Mouse (Mus musculus): Measurements from ENCODE around the gene Hps3. TPM values are rescaled to one million over a fixed set of nuclear protein-coding genes. Genes with fewer than 3 reads are reported as not detected.

Hps3 gene
- total and polyA plus RNA-seq, 3 experiments, result 7.0 to 10.5 TPM; not detected in 1

DNA sequence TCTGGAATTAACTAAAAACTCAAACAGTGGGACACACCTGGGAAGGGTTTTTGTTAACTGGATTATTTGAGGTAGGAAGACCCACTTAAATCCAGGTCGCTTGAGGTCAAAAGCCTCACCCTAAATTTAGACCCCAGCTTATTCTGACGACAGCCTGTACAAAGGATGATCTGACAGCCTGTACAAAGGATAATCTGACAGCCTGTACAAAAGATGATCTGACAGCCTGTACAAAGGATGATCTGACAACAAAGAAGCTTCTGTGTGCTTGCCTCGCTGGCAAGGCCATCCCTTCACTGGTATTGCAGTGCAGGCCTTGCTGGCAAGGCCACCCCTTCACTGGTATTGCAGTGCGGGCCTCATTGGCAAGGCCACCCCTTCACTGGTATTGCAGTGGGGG is 34.3 kb downstream of the Hps3 start:
- no peaks in the 10 kb centered on the region for H3K79me2 ChIP-seq (ENCODE audit: control insufficient read depth, insufficient read depth, low read length, poor library complexity)
- no peak overlapping the region for H3K9ac ChIP-seq (ENCODE audit: control insufficient read depth, low read depth, low read length, poor library complexity, severe bottlenecking)
- no peak overlapping the region for H3K27ac ChIP-seq (ENCODE audit: control insufficient read depth, low read depth, low read length)
- no peaks in the 10 kb centered on the region for H3K4me1 ChIP-seq (ENCODE audit: control insufficient read depth in 1 of 2, insufficient read depth in 2 of 2, low read length in 2 of 2)
- no peaks in the 10 kb centered on the region for H3K9me3 ChIP-seq (replicated peaks; ENCODE audit: insufficient read depth, low read length)
- TF ChIP-seq MXI1 (IDR thresholded peaks at IDR 0.05; ENCODE audit: low read depth, low read length) (no peak), CHD2 (IDR thresholded peaks at IDR 0.05; ENCODE audit: low read length) (no peak), ZNF384 (IDR thresholded peaks at IDR 0.05; ENCODE audit: low read depth, low read length) (no peak), RCOR1 (IDR thresholded peaks at IDR 0.05; ENCODE audit: low read depth, low read length) (no peak), ETS1 (IDR thresholded peaks at IDR 0.05; ENCODE audit: low read depth, low read length) (no peak), SMC3 (IDR thresholded peaks at IDR 0.05; ENCODE audit: low read depth, low read length) (no peak), USF1 (IDR thresholded peaks at IDR 0.05; ENCODE audit: low read depth, low read length) (no peak), ELF1 (IDR thresholded peaks at IDR 0.05; ENCODE audit: low read depth, low read length) (no peak), POLR2AphosphoS2 (IDR thresholded peaks at IDR 0.05; ENCODE audit: low read length) (no peak), ZKSCAN1 (IDR thresholded peaks at IDR 0.05; ENCODE audit: low read depth, low read length) (no peak), USF2 (IDR thresholded peaks at IDR 0.05; ENCODE audit: borderline replicate concordance in 1 of 2, insufficient read depth in 1 of 2, low read depth in 1 of 2, low read length in 2 of 2) (no peak), NRF1 (IDR thresholded peaks at IDR 0.05; ENCODE audit: insufficient read depth, low read depth, low read length, poor library complexity, severe bottlenecking) (no peak), MEF2A (IDR thresholded peaks at IDR 0.05; ENCODE audit: extremely low read depth, insufficient replicate concordance, low read depth, low read length, poor library complexity, severe bottlenecking) (no peak), GATA1 (IDR thresholded peaks at IDR 0.05; ENCODE audit: low read depth, low read length) (no peak), NELFE (IDR thresholded peaks at IDR 0.05; ENCODE audit: low read depth, low read length) (no peak), MYB (IDR thresholded peaks at IDR 0.05; ENCODE audit: low read depth, low read length) (no peak), EP300 (IDR thresholded peaks at IDR 0.05; ENCODE audit: low read depth in 1 of 2, low read length in 2 of 2) (no peak)
- H3K27me3 ChIP-seq (ENCODE audit: control insufficient read depth in 1 of 2, insufficient read depth in 2 of 2, low read length in 2 of 2), result no peaks in the 10 kb centered on the region
- no peak for DNase-seq (ENCODE audit: low read depth, low spot score)
- peaks cover 0 to 4% of the 10 kb centered on the region in 2 experiments; a peak in 2 of 4 replicates for H3K36me3 ChIP-seq (ENCODE audit: control insufficient read depth in 1 of 2, insufficient read depth in 2 of 2, low read length in 2 of 2)
- no peak overlapping the region for H3K4me3 ChIP-seq (ENCODE audit: control insufficient read depth in 1 of 2, insufficient read depth in 1 of 2, low read depth in 2 of 2, low read length in 2 of 2)

DNA sequence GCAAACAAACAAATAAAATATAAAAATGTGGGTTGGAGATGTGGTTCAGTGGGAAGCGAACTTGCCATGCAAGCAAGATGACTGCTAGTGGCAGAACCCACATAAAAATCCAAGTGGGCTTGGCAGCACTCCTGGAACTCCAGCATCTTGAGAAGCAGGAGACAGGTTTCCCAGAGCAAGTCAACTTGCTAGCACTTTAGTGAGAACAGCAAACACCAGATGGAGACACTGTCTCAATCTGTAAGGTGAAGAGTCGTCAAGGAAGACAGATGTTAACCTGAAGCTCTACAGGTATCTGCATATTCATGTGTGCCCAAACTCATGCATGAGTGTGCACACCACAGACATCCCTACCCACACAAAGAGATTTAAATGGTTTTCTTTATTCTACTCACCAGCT is 35.6 kb downstream of the Hps3 start:
- no peak for DNase-seq (ENCODE audit: low read depth, low spot score)
- H3K79me2 ChIP-seq (ENCODE audit: control insufficient read depth, insufficient read depth, low read length, poor library complexity), result no peaks in the 10 kb centered on the region
- no peaks in the 10 kb centered on the region for H3K4me1 ChIP-seq (ENCODE audit: control insufficient read depth in 1 of 2, insufficient read depth in 2 of 2, low read length in 2 of 2)
- no peak for TF ChIP-seq CTCF (IDR thresholded peaks at IDR 0.05 in 2 of 3, conservative IDR thresholded peaks at IDR 0.05 in 1 of 3; ENCODE audit: control insufficient read depth in 1 of 3, insufficient read depth in 1 of 3, low read depth in 2 of 3, low read length in 3 of 3, poor library complexity in 1 of 3, severe bottlenecking in 1 of 3)
- TF ChIP-seq KAT2A (conservative IDR thresholded peaks at IDR 0.05; ENCODE audit: low read depth, low read length), result no peak
- no peak for TF ChIP-seq NELFE (IDR thresholded peaks at IDR 0.05; ENCODE audit: low read depth, low read length)
- no peak for TF ChIP-seq USF1 (IDR thresholded peaks at IDR 0.05; ENCODE audit: low read depth, low read length)
- TF ChIP-seq MYB (IDR thresholded peaks at IDR 0.05; ENCODE audit: low read depth, low read length), result no peak
- TF ChIP-seq ZKSCAN1 (IDR thresholded peaks at IDR 0.05; ENCODE audit: low read depth, low read length), result no peak
- TF ChIP-seq CHD1 (IDR thresholded peaks at IDR 0.05; ENCODE audit: low read depth, low read length), result no peak
- TF ChIP-seq GABPA (IDR thresholded peaks at IDR 0.05; ENCODE audit: low read depth, low read length), result no peak
- peaks cover 0 to 4% of the 10 kb centered on the region in 2 experiments; a peak in 2 of 4 replicates for H3K36me3 ChIP-seq (ENCODE audit: control insufficient read depth in 1 of 2, insufficient read depth in 2 of 2, low read length in 2 of 2)
- no peak overlapping the region for H3K27ac ChIP-seq (ENCODE audit: control insufficient read depth, low read depth, low read length)
- H3K9me3 ChIP-seq (replicated peaks; ENCODE audit: insufficient read depth, low read length), result no peaks in the 10 kb centered on the region
- H3K4me3 ChIP-seq (ENCODE audit: control insufficient read depth in 1 of 2, insufficient read depth in 1 of 2, low read depth in 2 of 2, low read length in 2 of 2), result no peak overlapping the region
- H3K27me3 ChIP-seq (ENCODE audit: control insufficient read depth in 1 of 2, insufficient read depth in 2 of 2, low read length in 2 of 2), result no peaks in the 10 kb centered on the region
- no peak overlapping the region for H3K9ac ChIP-seq (ENCODE audit: control insufficient read depth, low read depth, low read length, poor library complexity, severe bottlenecking)

Measured in MEL (cell line).